Mouse (Mus musculus) small intestine, adult 2 months (tissue): Measurements from ENCODE around the gene Gm21294. TPM values are rescaled to one million over a fixed set of nuclear protein-coding genes. Genes with fewer than 3 reads are reported as not detected.
"Not testable (repeated sequence)": the region's sequence is repeated elsewhere in the genome, so short reads cannot be mapped to it uniquely, and the experiment has no call there.

Source experiments
- H3K27ac ChIP-seq: fragments of 200-500 bp; 2 replicates; pipeline ENCODE4 v1.5.1; 2012; ENCODE audit warnings: low read depth, low read length, control low read depth, inconsistent platforms; ENCODE audit not compliant: insufficient read depth
- H3K27me3 ChIP-seq: fragments of 200-500 bp; 2 replicates; pipeline ENCODE4 v1.6.1; 2012; ENCODE audit warnings: mild to moderate bottlenecking, moderate library complexity, low read length, inconsistent platforms; ENCODE audit not compliant: control insufficient read depth, insufficient read depth
- H3K36me3 ChIP-seq: fragments of 200-500 bp; 2 replicates; pipeline ENCODE4 v1.6.1; 2012; ENCODE audit warnings: mild to moderate bottlenecking, low read length, control low read depth, inconsistent platforms; ENCODE audit not compliant: control insufficient read depth, insufficient read depth
- H3K4me1 ChIP-seq: fragments of 200-500 bp; 2 replicates; pipeline ENCODE4 v1.6.1; 2012; ENCODE audit warnings: low read length, inconsistent platforms, mixed read lengths; ENCODE audit not compliant: control insufficient read depth, insufficient read depth, insufficient read length
- H3K4me3 ChIP-seq: fragments of 200-500 bp; 2 replicates; pipeline ENCODE4 v1.5.1; 2012; ENCODE audit warnings: low read depth, mild to moderate bottlenecking, control low read depth, inconsistent platforms, low read length, moderate library complexity
- WGBS: fragments of 180-500 bp; shearing (Covaris S2); methylation state at CpG from one replicate; pipeline ENCODE4 v1.1.7; 2018; 5-methylcytosine and 5-hydroxymethylcytosine counted together
- polyA plus RNA-seq: library from polyadenylated mRNA; depleted of rRNA; stranded (reverse); fragments of >200 nt; gene quantifications from 2 replicates; pipeline ENCODE4 v1.2.3, GENCODE M21; 2012; rRNA removed

Gene Gm21294
- not detected in 2 replicates for polyA plus RNA-seq

DNA sequence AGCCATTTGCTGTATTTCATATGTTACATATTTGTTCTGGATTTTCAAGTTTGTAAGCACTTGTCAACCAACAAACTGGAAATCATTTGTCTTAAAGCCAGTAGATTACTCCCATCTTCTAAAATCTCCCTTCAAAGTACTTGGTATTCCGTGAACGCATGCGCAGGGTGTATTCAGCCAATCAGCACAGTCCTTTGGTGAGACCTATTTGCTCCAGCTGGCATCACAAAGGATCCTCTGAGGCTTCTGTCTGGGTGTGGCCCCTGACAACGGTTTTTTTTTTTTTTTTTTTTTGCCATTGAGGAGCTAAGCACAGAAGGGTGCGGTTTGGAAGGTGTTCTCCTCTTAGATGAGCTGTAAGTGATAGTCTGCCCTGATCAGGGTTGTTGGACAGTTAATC, at the start of gene Gm21294:
Gm21294 (plus strand) TSS at position 301 of the 400 bp plus-strand sequence.
- H3K36me3 ChIP-seq, H3K4me3 ChIP-seq, H3K27me3 ChIP-seq, H3K4me1 ChIP-seq, H3K27ac ChIP-seq: not testable (repeated sequence)
- 85% methylated on average over 2 of the region's 5 CpGs for WGBS

DNA sequence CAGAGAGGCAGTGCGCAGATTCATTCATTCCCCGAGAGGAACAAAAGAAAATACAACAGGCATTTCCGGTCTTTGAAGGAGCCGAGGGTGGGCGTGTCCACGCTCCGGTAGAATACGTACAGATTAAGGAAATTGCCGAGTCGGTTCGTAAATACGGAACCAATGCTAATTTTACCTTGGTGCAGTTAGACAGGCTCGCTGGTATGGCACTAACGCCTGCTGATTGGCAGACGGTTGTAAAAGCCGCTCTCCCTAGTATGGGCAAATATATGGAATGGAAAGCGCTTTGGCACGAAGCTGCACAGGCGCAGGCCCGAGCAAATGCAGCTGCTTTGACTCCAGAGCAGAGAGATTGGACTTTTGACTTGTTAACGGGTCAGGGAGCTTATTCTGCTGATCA, 73.6 kb downstream of the Gm21294 start:
- not testable (repeated sequence) for H3K27me3 ChIP-seq, H3K27ac ChIP-seq, H3K4me1 ChIP-seq, H3K36me3 ChIP-seq, H3K4me3 ChIP-seq
- WGBS, result 93% methylated on average over 8 of the region's 21 CpGs
